Comparison of ENCODE assay signal across 1 mouse cellular context in the genomic region with DNA sequence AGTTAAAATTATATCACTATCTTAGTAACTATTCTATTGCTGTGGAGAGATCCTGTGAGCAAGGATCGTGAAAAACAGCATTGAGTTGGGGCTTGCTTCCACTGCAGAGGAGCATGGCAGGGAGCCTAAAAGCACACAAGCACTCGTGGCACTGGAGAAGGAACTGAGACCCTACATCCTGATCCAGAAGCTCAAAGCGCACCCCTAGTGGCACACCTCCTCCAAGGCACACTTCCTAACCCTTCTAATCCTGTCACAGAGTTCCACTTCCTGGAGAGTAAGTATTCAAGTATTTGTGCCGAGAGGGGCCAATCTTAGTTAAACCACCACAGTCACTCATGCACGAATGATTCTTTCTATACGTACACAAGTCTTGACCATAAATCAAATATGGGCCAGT.
TF ChIP-seq lines count a peak whose summit lies in the region.

No protein-coding gene starts in this region.

TF ChIP-seq in MEL, 35 proteins besides CTCF, POLR2A, EP300 and RAD21 (continued from another document):
- TF ChIP-seq UBTF (IDR thresholded peaks at IDR 0.05; ENCODE audit: borderline replicate concordance, insufficient read depth, low read depth, low read length): no peak
TF ChIP-seq in MEL: peak in this region for 0.
